Mouse (Mus musculus) MN1 (cell line): ENCODE measurements around the gene Vtn.

Source experiments
- DNase-seq: peaks from one replicate; pipeline ENCODE4 v3.0.0-alpha.2; 2016; ENCODE audit warnings: low spot score

Vtn gene

DNA sequence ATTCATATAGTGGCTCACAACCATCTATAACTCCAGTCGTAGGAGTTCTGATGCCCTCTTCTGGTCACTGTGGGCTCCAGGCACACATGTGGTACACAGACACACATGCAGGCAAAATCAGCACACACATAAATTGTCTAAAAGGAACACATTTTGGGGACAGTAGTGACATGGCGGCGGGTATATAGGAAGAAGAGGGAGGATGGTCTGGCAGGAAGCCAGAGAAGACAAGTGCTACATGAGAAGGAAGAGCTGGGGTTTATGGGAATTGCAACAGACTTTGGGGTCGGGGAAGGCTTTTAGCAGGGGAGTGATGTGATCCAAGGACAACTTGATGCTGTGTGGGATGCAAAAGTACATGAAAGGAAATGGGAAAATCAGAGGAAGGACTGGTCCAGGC, 35.6 kb downstream of the Vtn start:
- DNase-seq, result no peak

DNA sequence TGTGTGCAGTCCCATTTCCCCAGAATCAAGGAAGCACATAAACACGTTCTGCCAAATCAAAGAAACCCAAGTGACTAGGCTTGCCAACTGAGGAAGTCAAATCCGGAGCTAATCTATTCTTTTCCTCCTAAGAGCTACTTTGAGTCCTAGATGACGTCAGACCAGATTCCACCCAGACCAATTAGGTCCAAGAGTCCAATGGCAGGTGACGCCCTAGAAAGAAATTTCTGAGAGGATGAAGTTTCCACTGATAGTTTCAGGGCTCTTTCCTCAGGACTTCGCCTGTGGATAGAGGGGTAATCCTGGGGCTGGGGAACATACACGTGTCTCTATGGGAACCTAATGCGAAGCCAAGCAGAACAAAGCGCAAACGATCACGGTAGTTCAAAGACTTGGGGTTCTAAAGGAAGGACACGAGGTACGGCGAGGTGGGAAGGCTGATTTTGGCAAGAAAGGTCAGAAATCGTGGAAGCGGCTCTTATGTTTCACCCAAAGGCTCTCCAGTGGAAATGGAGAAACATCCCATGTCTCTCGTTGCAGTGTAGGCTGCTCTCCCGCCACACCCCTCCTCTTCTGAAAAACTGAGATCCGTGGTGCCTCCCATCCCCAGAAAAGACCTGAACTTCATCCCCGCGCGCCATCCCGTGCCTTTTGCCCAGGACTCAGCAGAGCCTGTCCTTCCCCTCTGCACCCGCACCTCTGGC, 36.6 kb downstream of the Vtn start:
- peak; percentile 56 for DNase-seq

DNA sequence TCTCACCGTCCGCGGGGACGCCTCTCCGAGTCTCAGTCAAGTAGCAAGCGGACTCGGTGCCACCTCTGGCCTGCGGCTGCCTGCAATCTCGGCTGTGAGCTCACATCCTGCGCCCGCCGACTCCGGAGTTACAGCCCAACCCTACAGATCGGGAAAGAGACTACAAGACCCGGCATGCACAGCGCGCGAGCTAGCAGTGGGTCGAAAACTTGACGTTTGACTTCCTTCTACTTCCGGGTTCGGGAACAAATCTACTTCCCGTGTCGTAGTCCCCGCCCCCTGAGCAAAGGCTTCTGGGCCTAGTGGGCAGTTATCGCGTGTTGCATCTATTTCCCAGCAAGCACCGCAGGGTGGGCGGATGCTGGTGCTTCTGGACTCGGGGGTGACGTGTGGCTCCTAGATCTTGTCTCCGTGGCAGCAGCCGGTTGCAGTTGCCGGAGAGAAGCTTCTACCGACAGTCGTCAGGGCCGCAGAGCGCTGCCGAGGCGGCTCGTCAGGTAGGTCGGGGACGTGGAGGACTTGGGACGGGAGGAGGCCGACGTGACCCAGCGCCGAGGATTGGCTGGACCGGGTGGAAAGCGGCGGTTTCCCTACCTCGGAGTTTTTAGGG, 37.3 kb downstream of the Vtn start, which contains the start of the genes Tnfaip1 and Ift20:
Gene Tnfaip1, minus strand, starts transcription at position 253 of the 610 bp plus-strand sequence.
Gene Ift20, plus strand, starts transcription at position 282 of the 610 bp plus-strand sequence.
- peak; percentile 98 for DNase-seq

DNA sequence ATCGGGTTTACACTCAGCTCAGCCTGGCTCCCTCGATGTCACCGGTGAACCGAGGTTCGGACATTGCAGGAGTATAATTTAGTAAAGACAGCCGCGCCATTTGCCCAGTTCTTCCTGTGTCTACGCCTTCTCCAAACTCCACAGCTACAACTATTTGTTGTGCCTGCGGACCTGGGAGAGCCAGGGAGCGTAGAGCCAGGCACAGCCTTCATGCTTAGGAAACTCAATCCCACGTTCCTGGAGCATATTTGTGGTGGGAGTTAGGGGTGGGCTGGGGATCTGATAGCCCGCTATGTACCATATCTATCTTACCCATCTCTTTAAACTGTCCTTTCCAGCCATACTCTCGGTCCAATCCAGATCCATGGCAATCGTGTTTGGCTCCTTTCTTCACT, 37.8 kb downstream of the Vtn start:
- DNase-seq, result no peak

DNA sequence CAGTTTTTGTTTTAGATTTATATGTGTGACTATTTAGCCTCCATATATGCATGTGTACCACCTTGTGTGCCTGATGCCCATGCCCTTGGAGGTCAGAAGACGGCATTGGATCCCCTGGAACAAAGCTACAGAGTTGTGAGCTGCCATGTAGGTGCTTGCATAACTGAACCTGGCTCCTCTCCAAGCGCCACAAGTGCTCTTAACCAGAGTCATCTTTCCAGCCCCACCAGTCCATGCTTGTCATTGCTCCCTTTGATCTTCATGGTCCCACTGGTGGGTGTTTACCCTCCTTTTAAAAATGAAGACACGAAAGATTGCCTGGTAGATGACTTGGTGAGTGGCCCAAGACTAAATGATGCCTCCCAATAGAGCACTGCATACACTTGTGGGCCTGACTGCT, 41.5 kb downstream of the Vtn start:
- DNase-seq, result no peak

DNA sequence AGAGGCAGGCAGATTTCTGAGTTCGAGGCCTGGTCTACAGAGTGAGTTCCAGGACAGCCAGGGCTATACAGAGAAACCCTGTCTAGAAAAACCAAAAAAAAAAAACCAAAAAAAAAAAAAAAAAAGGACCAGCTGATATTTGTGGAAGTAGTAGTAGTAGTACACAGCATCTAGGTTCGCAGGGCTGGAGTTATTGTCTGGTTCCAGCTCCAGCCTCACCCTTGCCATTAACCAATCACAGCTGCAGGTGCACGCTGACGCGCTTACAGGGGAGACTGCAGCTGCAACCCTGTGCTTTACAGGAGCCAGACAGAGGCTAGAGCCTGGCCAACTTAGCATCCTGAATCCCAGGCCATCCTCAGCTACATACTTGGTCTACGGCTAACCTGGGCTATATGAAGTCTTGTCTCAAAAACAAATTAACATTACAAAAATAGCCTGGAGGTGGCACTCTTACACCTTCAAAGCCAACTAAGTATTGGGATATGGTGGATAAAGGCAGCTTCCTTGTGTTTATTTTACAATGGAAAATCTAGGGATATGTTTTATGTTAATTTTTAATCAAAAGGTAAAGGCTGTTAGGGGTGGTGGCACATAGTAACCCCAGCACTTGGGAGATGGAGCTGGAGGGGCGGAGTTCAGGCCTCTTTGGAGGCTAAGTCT, 45.7 kb downstream of the Vtn start:
- DNase-seq, result peak; percentile 34

DNA sequence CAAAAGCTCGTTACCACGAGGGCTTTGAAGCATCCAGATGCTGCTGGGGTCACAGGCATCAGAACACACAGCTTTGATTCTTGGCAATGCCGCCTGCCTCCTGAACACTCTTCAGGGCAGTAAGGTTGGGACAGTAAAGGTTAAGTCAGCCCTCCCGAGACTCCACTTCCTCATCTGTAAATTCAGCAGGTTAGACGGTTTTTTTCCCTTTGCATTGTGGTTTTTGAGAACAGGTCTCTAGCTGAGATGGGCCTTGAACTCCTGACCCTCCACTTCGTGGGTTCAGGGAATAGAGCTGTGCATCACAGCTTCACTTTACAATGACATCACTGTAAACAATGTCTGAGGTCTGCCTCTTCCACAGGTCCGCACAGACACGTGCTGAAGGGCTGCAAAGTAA, 46.3 kb downstream of the Vtn start:
- DNase-seq, result no peak

DNA sequence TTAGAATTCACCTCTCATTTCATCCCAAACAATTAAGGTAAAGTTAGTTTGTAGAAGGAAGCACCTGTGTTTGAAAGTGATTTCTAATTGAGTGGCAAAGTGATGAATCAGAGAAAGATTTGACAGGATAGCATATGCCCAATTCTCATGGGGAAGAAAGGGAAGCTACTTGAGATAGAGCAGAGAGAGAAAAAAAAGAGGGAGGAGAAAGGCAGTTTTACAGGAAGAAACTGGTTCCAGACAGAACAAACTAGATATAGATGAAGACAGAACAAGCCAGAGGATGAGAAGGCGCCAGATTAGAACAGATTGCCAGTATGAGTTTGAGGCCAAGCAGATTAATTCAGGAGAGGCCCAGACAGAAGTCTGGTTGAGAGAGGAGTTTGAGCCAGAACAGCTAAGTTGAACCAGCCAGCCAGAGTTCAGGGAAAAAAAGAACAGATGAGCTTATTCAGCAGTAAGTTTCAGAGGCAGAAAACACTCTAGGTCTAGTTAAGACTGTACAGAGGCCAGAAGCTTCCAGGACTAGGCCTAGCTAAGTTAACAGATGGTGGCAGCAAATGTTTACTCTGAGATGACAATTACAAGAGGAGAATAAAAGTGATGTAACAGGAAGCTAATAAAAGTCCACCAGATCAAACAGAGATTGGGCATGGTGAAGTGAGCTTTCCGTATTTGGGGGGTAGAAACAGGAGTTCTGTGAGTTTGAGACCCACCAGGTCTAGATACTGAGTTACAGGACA, 49.0 kb downstream of the Vtn start:
- DNase-seq, result no peak

DNA sequence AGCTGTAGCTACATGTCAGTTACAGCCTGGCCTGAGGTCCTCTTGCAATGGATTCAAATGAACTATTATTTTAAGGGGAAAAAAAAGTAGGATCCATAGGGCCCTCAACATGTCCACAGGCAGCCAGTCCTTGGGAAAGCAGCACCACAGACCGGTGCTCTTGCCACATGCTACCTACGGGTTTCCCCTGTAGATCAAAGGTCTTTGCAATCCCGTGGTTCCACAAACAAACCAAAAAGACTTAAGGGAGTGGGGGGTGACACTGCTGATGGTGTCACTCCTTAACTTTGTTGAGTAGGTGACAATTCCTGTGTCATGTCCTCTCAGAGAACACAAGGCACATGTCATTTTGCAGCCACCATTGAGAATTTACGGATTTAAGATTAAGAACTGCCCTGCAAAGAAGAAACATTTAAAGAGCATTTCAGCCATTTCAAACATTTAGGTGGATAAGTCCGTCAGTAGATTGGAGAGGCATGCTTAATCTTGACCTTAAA, 50.6 kb downstream of the Vtn start:
- no peak for DNase-seq

DNA sequence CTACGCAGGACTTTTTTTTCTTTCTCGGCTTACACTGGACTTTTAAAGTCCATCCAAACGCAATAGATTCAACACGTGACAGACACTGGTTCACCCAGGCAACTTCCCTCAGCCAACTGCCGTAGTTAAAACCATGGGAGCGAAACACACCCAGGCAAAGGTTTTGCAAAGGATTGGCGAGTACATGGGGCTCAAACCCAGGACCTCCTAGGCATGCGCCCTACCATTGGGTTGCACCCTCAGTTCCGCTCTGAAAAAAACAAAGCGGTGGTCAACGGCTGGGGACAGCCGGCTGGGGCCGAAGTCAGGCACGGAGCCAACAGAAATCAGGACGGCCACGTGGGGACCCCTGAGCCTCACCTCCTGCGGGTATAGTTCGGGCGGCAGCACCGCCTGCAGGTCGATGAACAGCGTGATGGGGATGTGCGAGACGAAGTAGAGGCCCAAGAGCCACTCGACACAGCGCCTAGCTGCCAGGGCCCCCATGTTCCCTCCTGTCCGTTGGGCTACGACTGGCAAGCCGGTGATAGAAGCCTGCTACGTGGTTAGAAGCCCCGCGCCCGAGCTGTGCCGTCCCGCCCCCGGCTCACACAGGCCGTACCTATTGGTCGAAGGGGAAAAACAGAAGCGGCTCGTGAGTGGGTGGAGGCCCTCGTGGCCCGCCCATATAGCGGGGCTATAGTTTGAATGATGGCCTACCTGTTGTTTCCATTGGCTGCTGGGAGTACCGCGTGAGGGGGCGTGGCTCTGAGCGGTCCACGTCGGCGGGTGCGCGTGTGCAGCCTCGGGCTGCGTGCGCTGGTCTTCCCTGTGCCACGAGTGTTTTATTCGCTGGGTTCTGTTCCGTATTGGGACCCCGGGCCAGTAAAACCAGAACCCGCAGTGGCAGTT, 51.5 kb downstream of the Vtn start, which contains the start of gene Tmem97:
Gene Tmem97, minus strand, starts transcription at position 610 of the 891 bp plus-strand sequence.
- DNase-seq, result peak; percentile 96

DNA sequence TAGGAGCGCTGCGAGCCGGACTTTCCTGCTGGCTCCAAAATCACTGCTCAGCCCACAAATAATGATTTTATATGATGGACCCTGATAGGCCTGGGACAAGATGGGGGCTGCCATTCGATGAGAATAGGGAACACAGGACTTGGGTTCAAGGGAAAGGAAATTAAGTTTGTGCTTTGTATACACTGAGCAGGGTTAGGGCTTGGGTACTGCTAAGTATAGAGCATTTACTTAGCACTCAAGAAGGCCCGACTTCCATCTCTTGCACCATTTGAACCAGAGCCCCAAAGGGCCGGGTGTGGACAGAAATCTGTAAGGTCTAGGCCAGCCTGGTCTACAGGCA, 52.1 kb downstream of the Vtn start:
- DNase-seq, result no peak
